Mouse (Mus musculus) mouse embryonic stem cell (cell line): ENCODE measurements around the gene Gne.

ENCODE experiments used
- in situ Hi-C, 2 experiments: fragments of 300-500 bp; cut with MboI; formaldehyde crosslinking; loops; 1 replicate in 1 of 2; 3 replicates in 1 of 2; pipeline ENCODE4 v1.14.3; 2019 to 2020; ENCODE audit warnings: low sequenced_read_pairs in 2 of 2, low pct_unique_long_range_greater_than_20kb in 1 of 2, mixed read lengths in 1 of 2; ENCODE audit not compliant: unreplicated experiment in 1 of 2

Gene Gne

DNA sequence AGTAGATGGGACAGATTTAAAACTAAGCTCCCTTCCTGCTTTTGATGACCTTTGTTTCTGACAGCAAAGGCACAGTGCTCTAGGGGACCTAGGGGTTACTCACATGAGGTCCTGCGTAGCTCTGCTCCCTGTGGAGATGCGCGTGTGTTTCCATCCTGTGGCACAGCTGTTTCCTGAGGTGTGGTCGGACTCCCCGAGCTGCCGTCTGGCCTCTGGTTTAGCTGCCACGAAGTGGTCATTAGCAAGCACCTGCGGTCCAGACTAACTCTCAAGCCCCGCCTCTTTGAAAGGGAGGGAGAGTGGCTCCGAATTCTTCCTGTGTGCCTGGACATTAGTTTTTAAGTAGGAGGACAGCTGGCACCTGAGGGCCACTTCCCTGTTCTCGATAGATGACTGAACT is at the start of gene Gne:
Gene Gne, minus strand, starts transcription at position 233 of the 400 bp plus-strand sequence.
- in situ Hi-C loops: no loop called here

DNA sequence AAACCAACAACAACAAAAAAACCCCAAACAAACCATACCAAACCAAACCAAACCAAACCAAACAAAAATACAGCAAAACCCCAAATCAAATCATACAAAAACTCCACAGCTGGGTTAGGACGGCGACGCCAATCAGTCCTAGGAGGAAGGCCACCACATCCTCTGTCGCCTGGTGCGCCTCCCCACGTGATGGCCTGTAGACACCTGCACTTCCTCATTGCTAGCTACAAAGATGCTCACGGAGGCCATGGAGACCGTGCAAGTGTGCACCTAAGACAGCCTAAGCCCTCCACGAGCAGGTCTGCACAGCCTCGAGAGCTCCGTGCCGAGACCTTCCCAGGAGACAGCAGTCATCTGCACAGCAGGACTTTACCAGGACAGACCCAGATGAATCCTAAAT is 42.8 kb upstream of the Gne start:
- in situ Hi-C loops: no loop called here

DNA sequence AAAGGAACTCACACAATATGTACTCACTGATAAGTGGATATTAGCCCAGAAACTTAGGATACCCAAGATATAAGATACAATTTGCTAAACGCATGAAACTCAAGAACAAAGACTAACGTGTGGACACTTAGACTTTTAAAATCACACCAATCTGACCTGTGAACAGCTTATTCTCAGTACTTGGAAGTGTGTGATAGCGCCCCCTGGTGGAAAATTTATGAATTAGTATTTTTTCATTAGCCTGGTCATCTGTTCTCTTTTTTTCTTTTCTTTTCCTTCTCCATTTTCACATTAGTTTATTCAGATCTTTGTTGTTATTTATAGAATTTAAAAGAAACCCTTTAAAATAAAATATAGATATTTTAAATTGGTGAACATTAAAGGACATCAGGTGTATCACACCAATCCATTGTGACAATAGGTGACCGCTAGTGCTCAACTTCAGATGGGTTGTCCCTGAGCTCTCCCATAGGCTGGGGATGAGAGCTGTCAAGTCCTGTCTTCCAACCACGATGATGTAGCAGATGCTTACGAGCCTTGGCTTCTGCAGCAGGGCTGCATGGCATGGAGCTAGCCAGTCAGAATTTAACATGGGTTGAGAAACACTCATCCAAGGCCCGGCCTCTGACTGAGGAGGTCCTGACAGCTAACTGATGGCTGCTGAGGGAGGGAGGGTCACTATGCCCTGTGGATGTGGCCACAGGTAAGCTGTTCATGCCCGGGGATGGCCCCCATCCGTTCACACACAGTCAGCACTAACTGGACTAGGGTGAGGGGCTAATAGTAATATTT is 35.6 kb upstream of the Gne start:
- in situ Hi-C loops: no loop called here

- in situ Hi-C loops: no loop called here
Measured at GRCm38 (mm10) chr4:44115046-44115445, 31.1 kb upstream of the Gne start.

DNA sequence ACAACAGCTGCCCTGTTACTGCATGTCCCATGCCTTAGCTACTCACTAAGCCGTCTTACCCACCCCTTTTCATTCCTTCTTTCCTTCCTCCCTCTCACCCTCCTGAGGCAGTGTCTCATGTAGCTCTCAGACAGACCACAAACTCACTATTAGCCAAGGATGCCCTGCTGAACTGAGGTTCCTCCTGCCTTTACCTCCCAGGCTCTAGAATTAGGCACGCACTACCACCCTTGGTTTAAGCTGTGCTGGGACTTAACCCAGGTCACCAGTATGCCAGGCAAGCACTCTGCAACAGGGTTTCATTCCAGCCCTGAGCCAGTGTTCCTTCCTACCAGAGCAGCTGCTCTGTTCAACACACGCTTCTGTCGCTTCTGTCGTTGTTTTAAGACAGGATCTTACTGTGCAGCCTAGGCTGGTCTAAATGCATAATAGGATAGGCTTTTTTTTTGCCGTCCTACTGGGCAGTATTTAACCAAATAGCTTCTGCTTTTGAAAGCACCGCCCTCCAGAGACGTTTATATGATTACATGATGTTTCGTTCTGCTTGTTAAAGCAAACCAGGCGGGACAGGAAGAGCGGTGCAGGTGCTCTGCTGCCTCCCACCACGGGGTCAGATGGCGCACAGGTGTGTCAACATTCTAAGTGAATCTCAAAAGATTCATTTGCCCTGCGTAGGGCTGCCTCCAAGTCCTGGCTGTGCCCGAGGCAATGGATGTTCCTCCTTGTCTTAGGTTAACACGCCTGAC is 29.6 kb upstream of the Gne start:
- in situ Hi-C loops: no loop called here

DNA sequence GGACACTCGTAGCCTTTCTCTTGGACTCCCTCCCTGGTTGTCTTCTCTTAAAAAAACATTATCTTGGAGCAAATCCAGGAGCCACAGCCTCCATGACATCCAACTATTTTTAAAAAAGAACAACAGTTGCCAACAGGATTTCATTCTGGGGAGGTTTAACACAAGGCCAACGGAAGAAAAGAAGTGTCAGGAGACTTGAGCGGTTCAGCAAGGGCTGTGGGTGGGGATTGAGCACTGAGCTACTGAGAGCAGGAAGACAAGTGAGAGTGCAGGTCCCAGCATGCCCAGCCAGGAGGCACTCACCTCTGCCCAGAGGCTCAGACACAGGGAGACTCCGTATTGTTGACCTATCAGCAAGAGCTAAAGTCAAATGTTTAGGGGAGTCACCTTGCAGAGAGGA is 28.8 kb upstream of the Gne start:
- in situ Hi-C loops: no loop called here

- in situ Hi-C loops: no loop called here
Measured at GRCm38 (mm10) chr4:44110771-44111170, 26.8 kb upstream of the Gne start.

DNA sequence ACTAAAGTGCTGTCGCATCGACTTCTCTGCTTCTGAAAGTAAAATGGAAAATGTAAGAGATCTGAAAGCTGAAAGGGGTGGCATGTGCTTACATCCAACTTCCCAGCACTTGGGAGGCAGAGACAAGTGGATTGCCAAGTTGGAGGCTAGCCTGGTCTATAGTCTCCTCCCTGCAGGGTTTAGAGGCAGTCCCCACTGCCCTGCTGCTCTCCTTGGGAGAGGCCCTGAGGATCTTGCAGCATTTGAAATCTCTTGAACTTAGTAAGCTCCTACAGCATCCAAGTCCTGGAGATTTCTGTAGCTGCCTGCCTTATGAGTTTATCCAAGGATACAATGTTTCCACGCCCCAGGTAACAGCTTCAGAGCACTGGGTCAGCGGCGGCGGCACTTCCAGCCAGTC is 24.3 kb upstream of the Gne start:
- in situ Hi-C loops: no loop called here

- in situ Hi-C loops: no loop called here
Measured at GRCm38 (mm10) chr4:44107339-44107738, 23.4 kb upstream of the Gne start.

DNA sequence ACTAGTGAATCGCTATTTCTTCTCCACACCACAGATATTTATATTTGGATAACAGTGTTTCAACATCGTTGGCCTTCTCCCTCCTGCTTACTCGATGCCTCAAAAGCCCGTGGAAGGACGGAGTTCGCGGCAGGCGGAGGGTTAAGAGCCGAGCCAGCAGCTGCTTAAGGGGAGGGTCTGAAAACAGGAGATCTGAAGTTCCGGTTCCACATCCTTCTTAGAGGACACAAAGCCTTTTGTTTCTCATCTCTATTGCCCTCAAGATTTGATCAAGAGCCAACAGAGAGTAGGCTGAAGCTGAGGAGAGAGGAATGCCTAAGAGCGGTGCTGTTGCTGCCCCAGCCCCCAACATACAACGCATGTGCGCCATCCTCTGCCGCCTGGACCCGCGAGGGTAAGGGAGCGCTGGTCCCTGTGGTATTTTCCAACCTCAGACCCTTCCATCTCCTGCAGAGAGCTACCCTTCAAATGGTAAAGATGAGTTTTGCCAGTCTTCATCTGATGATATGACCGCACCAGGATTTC is 22.4 kb upstream of the Gne start:
- in situ Hi-C loops: no loop called here

DNA sequence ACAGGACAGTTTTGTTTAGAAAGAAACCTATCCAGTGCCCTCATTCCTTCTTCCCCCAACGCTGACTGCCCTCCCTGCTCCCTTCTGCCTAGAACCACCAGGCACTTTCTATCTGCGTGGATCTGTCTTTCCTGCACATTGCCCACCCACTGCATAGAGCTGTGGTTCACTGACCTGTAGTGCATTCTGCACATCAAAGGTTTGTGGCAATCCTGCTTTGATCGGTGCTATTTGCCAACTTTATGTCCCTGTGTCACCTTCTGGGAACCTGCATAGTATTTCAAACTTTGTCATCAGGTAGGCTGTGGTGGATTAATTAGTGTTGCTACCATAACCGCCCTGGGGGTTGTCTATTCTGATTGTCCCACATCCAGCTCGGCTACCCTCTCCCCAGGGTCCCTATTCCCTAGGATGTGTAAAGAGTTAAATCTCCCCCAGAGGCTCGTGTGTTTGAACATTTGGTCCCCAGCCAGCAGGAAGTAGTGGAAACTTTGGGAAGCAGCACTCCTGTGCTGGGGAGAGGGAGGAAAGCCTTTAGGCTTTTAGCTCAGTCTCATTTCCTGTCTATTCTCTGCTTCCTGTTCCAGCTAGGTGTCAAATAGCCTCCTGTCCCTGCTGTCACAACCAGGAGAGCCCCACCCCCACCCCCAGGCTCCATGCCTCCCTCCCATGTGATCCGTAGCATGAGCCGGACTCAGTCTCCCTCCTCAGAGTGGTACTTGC is 20.4 kb upstream of the Gne start:
- in situ Hi-C loops: no loop called here

GRCm38 (mm10) chr4:44103620-44104019 is 19.6 kb upstream of the Gne start:
- in situ Hi-C loops: no loop called here

DNA sequence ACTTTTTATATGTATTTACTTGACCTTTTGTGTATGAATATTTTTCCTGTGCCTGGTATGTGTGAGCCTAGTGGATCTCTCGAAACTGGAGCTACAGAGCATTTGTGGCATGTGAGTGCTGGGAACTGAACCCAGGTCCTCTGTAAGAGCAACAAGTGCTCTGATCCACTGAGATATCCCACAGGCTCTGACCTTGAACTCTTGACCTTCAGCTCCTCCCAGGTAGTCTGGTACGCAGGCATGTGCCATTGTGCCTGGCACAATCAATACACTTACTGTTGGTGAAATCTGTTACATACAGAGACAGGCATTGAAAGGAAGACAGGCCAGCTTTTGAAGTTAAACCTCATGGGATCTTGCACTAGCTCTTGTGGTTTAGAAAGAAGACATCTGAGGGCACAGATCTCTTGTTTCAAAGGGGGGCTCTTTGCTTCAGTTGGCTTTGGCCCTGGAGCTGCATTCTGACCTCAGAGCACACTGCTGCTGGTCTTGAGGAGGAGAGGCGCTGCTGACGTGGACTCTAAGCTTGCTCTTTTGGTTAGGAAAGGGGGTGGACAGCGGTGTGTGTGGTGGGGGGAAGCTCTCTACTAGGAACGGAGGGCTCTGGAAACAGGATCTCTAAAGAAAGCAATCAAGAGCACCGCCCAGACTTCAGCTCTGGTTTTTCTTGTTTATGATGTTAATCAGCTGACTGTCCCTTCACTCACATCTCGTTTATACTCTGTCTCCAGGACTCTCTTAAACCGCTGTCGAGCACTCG is 13.8 kb upstream of the Gne start:
- in situ Hi-C loops: no loop called here

DNA sequence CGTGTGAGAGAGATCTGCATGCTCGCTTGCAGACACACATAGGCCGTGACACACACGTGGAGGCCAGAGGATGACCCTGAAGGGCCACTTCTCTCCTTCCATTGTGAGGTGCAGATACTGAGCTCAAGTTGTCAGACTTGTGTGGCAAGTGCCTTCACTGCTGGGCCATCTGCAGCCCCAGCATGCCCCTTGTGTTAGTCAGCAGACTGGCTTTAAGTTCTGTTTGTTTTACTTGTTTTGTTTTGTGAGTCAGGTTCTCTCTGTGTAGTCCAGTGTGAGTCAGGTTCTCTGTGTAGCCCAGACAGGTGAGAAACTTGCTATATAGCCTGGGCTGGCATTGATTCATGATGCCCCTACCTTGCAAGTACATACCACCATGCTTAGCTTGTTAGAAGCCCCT is 10.5 kb upstream of the Gne start:
- in situ Hi-C loops: no loop called here

GRCm38 (mm10) chr4:44092359-44092758 is 8.4 kb upstream of the Gne start:
- in situ Hi-C loops: no loop called here

GRCm38 (mm10) chr4:44085566-44085965 is 1.6 kb upstream of the Gne start:
- in situ Hi-C loops: no loop called here

DNA sequence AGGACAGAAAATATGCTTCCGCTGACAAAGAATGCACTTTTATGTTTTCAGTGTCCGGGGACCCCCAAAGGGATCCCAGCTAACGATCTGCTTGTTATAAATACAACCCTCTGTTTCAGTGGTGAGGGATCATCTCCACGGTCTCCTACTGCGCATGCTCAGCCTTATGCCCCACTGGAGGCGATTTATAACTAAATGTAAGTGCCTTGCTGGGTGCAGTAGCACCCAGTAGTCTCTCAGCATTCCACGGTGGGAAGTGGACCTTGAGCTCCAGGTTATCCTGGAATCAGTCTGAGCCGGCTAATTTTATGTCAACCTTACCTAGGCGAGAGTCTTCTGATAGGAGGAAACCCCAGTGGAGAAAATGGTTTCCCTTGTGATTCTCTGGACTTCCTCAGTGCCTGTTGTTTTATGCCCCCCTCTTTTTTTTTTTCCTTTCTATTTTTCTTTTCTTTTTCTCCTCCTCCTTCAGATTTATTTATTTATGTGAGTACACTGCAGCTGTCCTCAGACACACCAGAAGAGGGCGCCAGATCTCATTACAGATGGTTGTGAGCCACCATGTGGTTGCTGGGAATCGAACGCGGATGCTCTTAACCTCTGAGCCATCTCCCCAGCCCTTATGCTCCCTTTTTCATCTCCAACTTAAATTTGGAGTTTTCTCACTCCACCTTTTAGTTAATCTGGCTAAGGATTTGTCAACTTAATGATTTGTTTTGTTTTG is 787 bp upstream of the Gne start:
- in situ Hi-C loops: no loop called here

- in situ Hi-C loops: no loop called here
Measured at GRCm38 (mm10) chr4:44078358-44078933, 5.5 kb downstream of the Gne start.
